ENCODE assay signal across 16 mouse cellular contexts in the genomic region with DNA sequence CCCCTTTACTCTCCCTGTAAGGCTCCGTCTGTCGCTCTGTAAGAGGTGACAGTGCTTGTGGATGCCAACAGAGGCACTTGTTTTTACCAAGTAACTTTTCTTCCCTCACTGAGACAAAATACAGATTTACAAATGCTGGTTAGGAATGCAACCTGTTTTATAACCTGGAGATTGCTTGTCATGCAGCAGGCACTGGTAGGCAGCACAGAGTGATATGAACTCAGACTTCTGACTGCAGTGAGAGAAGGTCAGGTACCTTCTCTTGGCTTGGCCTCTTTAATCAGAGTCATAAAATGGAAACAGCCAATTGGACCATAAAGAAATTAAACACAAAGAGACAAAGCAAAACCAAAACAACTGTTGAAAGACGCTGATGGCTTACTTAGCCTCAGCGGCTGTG.
"Had no signal": no experiment of that assay in that cellular context is flagged by ENCODE, and none has a peak within 500 bp of the region (broad histone marks: within the 10 kb centered on the region; RNA-seq: fewer than 3 reads in every experiment).

No protein-coding gene starts in this region.

- H3K4me3 ChIP-seq: layer of hippocampus, adult 2 months; limb, embryonic 12.5 days; liver, embryonic 13.5 days; megakaryocyte, embryonic 14.5 days; midbrain, embryonic 13.5 days; neural tube, embryonic 13.5 days had no signal

- H3K4me2 ChIP-seq: limb, embryonic 12.5 days; liver, embryonic 13.5 days; lung, embryonic 14.5 days; midbrain, embryonic 13.5 days; neural tube, embryonic 13.5 days had no signal

- ATAC-seq: midbrain, embryonic 13.5 days had no signal

- H3K9me3 ChIP-seq: limb, embryonic 12.5 days; liver, embryonic 13.5 days; megakaryocyte, embryonic 14.5 days; midbrain, embryonic 13.5 days; neural tube, embryonic 13.5 days had no signal

- H3K27me3 ChIP-seq: limb, embryonic 12.5 days; liver, embryonic 13.5 days; megakaryocyte, embryonic 14.5 days; midbrain, embryonic 13.5 days; neural tube, embryonic 13.5 days had no signal

- H3K9ac ChIP-seq: limb, embryonic 12.5 days; liver, embryonic 13.5 days; lung, embryonic 14.5 days; midbrain, embryonic 13.5 days; neural tube, embryonic 13.5 days had no signal

- DNase-seq: kidney, adult 2 months; kidney, postnatal 25 days; layer of hippocampus, adult 9-11 months; liver, embryonic 13.5 days; lung, embryonic 14.5 days; right cerebral cortex, postnatal 25 days; thymus, adult 18-20 months; thymus, postnatal 14 days; thymus, postnatal 4 days had no signal

- H3K27ac ChIP-seq: kidney, postnatal 0 days; layer of hippocampus, adult 2 months; limb, embryonic 12.5 days; liver, embryonic 13.5 days; macrophage; midbrain, embryonic 13.5 days; neural tube, embryonic 13.5 days had no signal
